Mouse (Mus musculus): Measurements from ENCODE around the gene Mink1.
"Not testable (repeated sequence)": the region's sequence is repeated elsewhere in the genome, so short reads cannot be mapped to it uniquely, and the experiment has no call there.

Mink1 gene

DNA sequence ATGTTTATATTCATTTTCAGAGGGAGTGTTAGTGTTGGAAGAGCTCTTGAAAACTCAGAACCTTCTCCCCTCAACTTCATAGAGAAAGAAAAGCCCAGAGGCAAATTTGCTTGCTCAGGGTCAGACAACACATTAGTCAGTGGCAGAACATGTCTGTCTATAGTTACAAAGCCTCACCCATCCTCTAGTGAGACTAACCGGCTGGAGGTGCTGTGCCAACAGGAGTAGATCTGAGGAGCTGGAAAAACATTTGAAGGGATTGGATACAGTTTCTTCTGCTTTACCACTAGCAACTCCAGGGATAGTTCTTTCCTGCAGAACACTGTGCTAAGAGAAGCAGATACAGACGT lies 769 bp upstream of the Mink1 start:
- DNase-seq, result no peak

DNA sequence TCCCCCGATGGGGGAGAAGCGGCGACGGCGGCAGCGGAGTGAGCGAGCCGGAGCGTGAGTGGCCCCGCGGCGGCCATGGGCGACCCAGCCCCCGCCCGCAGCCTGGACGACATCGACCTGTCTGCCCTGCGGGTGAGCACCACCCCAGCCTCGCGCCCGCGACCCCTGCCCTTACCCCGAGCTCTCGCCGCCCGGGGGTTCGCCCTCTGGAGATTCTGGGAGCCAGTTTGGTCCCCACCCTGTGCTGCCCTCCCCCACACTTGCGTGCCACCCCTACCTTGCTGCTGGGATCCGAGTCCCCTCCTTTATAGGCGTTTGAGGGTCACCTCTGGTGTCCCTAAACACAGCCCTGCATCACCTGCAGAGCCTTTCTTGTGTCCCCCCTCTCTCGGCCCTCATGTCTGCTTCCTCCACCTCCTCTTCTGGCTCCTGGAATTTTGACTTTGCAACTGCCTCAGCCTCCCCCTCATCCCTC lies 351 bp downstream of the Mink1 start:
- no peak for DNase-seq

DNA sequence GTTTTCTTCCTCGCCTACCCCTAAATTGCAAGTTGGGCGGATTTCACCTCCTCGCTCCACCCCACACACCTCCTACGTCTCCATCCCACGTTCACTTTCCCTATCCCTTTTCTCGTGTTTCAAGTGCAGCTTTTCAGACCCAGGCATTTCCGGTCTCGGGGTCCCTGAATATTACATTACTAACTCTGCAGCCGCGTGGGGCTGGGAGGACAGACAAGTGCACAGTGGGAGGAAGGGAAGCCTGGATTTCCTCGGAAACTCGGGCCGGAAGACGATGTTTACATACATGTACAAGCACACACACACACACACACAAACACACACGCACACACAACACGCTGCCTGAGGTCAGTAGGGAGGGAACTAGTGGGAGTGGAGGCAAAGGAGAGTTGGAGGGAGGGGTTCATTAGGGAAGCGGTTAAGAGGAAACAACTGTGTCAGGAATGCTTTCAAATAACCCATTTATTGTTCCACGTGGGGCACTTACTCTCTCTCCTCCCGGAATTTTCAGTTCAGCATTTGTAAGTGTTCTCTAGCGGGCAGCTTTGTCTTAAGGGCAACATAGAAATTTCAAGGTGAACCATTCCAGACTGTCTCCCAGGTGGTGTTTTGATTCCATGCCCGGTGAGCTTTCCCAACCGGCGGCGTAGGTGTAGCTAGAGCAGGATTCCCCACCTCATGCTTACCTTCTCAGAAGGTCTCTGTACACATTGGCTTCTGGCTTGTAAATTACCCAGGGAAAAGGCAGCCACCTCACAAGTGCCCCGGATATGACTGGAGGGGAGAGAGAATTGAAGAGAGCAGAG lies 992 bp downstream of the Mink1 start:
- no peak for DNase-seq

DNA sequence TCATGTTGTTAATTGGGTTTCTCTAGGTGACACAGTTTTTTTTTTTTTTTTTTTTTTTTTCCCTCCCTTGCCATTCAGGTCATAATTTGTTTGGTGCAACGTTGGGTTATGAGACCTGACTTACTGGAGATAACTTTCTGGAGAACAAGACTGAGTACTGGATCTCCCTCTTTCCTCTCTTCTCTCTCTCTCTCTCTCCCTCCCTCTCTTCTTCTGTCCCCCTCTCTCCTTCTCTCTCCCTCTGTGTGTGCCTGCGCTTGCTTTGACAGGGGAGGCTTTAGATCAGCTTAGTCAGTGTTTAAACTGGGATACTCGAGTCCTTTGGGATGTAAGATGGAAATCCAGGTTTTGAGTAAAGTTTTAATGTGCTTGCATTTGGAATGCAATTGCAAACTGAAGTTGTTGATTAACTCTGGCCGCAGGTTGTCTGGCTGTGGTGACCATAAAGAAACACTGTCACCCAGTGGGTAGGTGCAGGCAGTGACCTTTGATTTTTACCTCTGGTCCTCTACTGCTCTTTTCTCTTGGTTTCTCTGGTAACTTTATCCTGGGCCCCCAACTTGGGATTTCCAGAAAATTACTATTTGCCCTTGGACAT lies 1.7 kb downstream of the Mink1 start:
- no peak for DNase-seq

DNA sequence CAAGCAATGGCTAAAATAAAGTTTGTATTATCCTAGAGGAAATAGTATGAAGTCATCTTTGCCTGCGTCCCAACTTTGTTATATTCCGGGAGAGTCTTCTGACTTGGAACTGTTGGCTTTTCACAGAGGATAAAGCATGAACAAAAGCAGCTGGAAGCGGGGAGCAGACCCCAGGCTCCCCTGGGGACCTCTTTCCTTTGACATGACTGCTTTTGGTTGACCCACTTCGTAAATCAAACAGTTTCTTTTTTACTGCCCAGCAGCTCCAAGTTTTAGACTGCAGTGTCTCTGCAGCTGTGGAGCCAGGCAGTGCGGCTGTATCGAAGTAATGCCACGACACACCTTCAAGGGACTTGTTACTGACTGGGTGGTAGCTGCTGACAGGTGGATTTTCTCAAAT lies 3.9 kb downstream of the Mink1 start:
- DNase-seq, result no peak

DNA sequence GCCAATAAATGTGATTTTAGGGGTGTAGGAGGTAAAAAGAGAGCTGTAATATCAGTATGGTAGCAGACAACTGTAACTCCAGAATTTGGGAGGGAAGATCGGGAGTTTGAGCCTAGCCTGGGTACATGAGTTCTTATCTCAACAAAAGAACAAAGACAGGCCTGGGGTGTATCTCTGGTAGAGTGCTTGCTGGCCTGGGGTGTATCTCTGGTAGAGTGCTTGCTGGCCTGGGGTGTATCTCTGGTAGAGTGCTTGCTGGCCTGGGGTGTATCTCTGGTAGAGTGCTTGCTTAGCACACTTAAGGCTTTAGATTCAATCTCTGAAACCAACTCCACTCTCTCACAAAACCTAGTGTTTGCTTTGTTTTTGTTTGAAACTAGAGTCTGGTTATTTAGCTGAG lies 7.9 kb downstream of the Mink1 start:
- not testable (repeated sequence) for DNase-seq

DNA sequence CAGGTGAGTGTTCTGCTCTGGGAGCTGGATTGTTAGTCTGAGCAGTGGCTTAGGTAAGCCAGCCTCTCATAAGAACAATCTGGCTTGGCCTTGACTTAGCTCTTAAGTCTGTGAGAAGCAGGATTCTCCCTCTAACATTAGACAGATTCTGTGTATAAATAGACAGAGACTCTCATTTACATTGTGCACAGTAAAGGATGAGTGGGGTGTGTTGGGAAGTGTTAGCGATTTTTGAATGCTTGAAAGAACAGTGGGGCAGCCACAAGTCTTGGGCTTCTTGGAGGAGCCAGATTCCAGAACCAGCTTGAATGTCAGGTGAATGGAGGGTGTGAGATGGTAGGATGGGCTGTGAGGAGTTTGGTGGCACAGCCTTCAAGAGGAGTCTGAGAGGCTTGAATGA lies 9.0 kb downstream of the Mink1 start:
- no peak for DNase-seq

DNA sequence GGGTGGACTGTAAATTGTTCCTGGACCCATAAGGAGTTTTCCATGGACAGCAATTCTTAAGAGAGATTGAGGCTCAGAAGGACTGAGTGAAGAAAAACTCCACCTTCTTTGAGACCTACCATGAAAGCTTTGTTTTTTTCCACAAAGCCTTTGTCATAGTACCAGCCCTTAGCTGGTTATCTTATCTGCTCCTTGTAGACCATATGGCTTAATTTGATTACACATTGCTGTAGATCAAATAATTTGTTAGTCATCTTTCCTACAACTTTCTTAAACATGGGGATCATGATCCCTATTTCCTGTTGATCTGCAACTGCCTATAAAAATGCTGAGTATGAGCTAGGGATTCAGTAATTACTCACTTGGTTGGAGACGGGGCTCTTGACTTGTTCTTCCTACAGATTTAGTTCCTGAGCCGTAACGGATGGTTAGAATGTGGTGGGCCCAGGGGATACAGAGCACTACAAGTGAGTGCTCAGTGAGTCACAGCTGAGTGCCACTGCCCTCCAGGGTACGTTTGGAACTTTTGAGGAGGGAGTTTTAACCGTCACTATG lies 9.7 kb downstream of the Mink1 start:
- DNase-seq, result no peak

DNA sequence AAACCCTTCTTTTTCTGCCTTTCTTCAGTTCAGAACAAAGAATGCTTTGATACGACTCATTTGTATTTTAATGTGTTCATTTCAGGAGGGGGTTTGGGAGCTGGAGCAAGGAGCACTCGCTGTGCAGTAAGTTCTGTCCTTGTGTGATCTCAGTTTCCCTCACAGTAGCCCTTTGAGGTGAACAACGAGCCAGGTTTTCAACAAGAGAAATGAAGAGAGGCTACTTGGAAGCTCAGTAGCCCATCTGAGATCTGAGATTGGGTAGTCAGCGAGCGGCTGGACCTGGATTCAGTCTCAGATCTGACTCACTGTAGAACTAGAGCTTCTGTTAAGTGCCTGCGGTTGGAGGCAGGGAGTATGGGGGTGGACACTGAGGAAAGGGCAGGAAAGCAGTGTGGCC lies 11.2 kb downstream of the Mink1 start:
- no peak for DNase-seq

DNA sequence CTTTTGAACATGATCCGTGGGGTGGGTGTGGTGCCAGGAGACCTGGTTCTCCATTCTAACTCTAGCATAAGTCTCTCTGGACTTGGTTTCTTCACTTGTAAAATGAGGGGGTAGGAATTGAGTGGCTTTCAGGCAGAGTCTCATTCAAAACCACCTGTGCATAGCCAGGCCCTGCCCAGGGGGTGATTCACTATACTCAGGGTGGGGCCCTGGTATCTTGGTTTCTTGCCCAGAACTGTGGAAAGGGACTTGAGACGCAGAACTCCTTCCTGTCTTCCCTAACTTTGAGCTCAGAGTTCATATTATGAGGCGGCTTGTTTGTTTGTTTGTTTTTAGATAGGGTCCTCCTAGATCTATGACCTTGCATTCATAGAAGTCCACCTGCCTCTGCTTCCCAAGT lies 14.5 kb downstream of the Mink1 start:
- no peak for DNase-seq

DNA sequence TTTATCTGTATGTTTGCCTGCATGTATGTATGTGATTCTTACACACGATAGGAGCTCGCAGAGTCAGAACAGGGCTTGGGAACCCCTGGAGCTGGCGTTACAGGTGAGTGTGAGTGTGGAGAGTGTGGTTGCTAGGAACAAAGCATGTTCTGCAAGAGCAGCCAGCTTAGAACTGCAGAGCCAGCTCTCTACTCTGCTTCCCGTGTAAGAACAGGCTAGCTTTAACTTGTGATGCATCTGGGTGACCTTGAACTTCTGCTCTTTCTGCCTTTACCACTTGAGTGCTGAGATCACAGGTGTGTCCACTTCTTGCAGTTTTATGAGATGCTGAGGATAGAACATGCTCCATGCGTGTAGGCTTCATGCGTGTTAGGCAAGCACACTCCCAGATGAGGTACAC lies 16.3 kb downstream of the Mink1 start:
- no peak for DNase-seq

DNA sequence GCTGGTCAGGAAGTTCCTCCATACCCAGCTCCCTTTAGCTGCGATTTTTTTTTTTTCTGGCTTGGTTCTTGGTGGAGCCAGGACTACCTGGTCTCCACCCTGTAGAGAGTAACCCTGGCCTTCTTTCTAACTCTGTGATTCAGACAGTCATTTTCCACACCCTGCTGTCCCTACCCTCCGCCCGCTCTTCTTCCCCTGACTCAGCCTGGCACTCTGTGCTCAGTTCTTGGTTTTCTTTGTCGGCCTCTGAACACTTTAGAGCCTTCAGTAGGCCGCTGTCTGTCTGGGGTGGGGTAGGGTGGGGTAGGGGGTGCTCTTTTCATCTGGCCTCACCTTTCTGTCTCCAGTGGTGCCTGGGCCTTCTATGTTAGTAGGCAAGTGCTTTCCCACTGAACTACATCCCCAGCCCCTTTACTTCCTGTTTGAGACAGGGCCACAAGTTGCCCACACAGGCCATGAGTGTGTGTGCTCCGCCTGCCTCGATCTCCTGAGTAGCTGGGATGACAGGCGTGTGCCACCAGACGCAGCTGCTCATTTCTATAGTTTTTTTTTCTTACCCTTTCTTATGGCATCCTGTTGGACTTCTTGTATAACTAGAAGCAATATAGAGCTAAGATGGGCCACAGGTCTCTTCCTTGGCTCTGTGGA lies 17.2 kb downstream of the Mink1 start:
- DNase-seq, result no peak

DNA sequence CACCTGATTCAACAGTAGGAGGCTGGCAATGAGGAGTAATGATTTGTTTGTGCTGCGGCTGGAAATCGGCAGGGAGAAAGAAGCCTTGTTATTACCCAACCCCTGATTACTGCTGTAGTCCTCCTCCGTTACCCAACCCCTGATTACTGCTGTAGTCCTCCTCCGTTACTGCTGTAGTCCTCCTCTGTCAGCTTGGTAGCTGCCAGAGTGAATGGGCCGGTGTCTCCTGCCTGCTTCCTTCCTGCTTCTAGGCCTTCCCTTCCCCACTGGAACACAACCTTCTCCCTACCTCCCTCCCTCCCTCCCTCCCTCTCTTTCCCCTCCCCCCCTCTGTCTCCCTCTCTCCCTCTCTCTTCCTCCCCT lies 17.7 kb downstream of the Mink1 start:
- DNase-seq, result no peak

DNA sequence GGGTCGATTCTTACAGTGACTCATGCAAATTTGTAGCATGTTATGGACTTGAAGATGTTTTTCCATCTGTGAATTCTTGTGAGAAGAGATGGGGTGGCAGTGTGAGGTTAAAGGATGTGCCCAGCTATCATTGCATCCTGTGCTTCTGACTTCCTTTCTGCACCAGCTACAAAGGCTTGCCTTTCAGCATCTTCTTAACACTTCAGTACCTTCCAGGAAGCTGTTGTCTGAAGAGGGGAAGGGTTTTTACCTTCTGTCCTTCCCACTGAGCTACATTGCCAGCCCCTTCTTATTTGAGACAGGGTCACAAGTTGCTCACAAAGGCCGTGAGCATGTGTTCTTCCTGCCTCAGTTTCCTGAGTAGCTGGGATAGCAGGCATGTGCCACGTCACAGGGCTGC lies 18.2 kb downstream of the Mink1 start:
- no peak for DNase-seq

DNA sequence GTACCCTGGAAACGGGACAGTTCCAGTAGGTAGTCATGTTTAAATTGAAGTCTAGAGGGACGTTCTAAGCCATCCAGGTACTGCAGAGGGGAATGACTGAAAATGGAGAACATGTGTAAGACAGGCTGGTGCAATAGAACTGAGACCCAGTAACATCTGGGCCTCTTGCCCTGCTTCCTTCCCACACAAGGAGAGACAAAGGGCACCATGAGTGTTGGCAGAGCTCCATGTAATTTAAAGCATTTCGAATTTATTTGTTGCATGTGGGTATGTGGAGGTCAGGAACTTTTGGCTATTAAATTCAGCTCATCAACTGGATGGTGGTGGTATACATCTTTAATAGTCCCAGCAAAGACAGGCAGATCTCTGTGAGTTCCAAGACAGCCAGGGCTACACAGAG lies 19.5 kb downstream of the Mink1 start:
- no peak for DNase-seq

DNA sequence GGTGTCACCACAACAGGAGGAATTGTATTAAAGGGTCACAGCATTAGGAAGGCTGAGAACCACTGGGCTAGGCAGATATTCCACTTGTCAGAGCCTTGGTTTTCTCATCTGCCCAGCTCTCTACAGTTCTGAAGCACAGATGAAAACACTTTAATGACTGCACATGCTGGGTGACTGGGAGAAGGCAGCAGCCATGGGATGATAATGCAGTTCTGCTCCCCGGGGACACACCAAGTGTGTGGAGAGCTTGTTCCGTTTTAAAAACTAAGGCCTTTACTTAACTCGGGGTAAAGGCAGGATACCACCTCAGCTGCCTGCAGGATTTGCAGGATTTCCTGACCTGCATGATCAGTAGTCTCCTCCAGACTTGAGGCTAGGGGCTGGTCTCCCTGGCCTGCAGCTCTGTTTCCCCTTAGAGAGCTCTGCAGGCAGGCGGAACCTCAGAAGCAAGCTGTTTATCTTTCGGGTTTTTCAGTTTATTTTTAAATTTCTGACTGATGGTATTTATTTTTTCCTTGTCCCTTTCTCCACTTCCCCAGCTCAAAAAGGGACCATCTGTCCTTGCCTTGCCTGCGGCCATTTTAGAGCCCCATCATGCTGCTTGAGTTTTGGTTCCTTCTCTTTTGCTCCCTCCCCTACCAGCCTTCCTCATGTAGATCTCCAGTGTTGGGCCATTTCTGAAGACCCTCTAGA lies 20.5 kb downstream of the Mink1 start:
- no peak for DNase-seq

DNA sequence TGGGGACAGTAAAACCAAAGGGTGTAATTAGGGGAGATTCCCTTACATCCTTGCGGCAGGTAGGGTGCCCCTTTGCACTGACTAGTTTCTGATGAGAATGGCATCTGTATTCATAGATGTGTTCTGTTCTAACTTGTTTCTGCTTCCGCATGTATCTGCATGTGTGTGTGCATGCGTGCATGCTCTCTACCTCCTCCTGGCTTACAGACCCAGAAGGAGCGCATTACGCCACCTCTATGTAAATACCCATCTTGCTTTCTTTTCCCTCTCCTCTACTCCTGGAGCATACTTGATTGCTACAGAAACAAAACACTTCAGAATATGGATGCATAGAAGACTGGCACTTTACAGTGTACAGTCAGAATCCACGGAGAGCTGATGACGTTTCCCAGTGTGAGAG lies 21.1 kb downstream of the Mink1 start:
- DNase-seq, result no peak

DNA sequence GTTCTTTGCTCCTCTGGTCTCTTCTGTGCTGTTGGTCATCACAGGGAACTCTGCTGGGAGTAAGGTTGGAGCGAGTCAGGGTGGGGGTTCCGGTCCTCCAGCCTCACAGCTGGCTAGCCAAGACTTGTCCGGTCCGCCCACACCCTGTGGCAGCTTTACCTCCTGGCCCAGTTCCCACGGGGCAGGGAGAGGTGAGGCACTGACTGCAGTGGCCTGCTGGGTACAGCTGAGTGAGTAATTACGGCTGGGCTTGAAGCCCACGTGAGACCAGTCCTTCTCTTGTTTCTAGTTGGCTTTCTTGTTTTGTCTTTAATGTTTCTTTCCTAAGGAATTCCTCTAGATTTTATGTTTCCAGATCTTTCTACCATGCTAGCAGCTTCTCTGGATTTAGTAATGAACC lies 22.8 kb downstream of the Mink1 start:
- DNase-seq, result no peak

DNA sequence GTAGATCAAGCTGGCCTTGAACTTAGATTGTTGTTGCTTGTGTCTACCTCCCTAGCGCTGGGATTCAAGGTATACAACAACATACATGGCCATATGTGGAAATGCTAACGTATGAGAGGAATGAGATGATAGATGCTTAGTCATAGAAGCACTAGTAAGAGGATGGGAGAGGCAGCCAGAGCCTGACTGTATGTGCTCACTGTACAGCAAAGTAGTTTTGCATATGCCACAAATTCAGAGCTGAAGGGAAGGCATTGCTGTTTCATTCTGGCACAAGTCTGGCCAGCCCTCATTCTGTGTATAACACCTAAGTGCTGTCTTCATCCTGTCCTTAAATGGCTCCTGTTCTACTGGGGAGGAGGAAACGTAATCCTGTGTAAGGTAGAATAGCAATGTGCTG lies 23.6 kb downstream of the Mink1 start:
- DNase-seq, result no peak

DNA sequence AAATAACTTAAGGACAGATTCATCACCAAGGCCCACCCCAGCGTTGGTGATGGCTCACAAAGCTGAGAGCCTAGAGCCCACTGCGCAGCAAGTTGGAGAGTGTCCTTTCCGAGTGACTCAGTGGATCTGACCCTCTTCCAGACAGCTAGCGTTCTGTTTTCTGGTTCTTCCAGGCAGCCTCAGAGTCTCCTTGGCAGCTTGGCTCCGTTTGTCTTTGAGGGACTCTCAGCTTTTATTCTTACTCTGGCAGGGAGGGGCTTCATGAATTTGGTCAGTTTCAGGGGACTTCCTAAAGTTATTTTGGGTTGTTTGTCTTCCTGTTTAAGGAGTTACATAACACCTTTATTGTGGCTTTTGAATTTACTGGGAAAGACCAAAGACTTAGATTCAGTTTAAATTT lies 24.3 kb downstream of the Mink1 start:
- no peak for DNase-seq

DNA sequence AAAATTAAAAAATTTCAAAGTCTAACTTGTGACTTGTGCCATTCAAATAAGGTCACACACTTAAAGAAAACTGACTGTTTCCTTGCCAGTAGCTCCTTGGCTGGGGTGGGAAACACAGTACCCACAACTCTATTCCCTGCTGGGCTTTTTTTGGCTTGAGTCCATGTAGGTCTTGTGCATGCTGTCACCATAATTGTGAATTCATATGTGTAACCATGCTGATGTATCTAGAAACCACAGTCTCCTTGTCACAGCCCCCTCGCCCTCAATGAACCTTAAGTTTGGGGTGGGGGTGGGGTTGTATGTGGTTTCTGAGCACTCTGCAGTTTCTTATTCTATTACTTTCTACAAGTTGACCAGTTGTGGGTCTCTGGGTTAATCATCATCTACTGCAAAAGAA lies 29.1 kb downstream of the Mink1 start:
- no peak for DNase-seq

DNA sequence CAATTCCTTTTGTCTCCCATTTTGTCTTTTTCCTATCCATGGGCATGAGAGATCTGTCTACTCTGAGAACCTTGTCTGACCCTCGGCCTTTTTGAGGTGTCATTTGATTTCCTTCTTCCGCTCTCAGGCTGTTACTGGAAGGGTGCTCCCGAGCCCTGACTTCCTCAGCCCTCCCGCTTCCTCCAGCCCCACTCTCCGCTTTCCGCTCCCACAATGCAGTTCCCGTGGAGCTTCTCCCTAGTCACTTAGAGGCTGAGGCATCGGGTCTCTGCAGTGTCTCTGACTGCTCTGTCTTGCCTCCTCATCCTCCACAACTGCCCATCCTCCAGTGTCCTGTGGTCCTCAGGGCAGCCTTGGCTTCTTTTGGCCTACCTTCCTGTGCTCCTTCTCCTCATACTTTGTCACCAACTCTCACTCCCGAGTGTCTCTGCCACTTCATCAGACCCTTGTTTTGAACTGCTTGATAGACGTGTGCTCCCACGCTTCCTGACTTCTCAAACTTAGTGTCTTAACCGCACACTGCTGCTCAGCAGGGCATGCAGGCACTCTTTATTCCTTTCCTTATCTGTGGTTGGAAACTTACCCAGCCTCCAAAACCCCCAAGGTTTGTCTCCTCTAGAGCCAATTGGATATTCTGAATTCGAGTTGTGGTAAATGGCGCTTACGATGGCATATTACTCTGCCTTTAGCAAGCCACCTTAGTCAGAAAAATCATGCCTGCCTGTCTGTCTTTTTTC lies 31.7 kb downstream of the Mink1 start:
- DNase-seq, result no peak

DNA sequence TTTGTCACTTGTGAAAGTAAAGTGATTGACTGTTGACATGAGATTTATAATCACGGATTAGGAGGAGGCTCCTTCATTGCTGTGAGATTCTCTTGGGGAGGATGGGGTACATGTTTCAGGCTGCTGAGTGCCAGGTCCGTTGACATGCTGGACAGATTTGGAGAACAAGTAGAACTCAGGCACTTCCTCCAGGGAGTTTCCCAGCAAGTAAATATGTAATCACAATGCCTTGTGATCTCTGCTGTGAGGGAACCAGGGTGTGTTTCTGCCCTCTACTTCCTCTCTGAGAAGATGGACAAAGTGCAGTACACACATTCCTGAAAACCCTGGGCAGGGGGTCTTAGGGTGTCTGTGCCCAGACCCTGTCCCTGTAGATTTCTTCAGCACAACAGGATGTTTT lies 33.0 kb downstream of the Mink1 start:
- DNase-seq, result no peak
